Mouse (Mus musculus): ENCODE data around the gene Snx30.

Snx30 gene

GRCm38 (mm10) chr4:59823470-59823869 lies 17.8 kb downstream of the Snx30 start:
- DNase-seq (ENCODE audit: low spot score in 2 of 2), result peak in 1 of 2 experiments; percentile 44

GRCm38 (mm10) chr4:59824860-59825259 lies 19.2 kb downstream of the Snx30 start:
- no peak for DNase-seq (ENCODE audit: low spot score in 2 of 2)

- DNase-seq (ENCODE audit: low spot score in 2 of 2), result no peak
Measured at GRCm38 (mm10) chr4:59825634-59826033, 20.0 kb downstream of the Snx30 start.

GRCm38 (mm10) chr4:59826381-59826780 lies 20.7 kb downstream of the Snx30 start:
- no peak for DNase-seq (ENCODE audit: low spot score in 2 of 2)

GRCm38 (mm10) chr4:59829072-59829471 lies 23.4 kb downstream of the Snx30 start:
- no peak for DNase-seq (ENCODE audit: low spot score in 2 of 2)

GRCm38 (mm10) chr4:59831038-59831437 lies 25.4 kb downstream of the Snx30 start:
- no peak for DNase-seq (ENCODE audit: low spot score in 2 of 2)

- no peak for DNase-seq (ENCODE audit: low spot score in 2 of 2)
Measured at GRCm38 (mm10) chr4:59832810-59833209, 27.2 kb downstream of the Snx30 start.

GRCm38 (mm10) chr4:59837659-59838058 lies 32.0 kb downstream of the Snx30 start:
- DNase-seq (ENCODE audit: low spot score in 2 of 2), result no peak

GRCm38 (mm10) chr4:59844460-59845244 lies 39.0 kb downstream of the Snx30 start:
- no peak for DNase-seq (ENCODE audit: low spot score in 2 of 2)

GRCm38 (mm10) chr4:59845245-59845637 lies 39.6 kb downstream of the Snx30 start:
- DNase-seq (ENCODE audit: low spot score in 2 of 2), result no peak

- no peak for DNase-seq (ENCODE audit: low spot score in 2 of 2)
Measured at GRCm38 (mm10) chr4:59847447-59847846, 41.8 kb downstream of the Snx30 start.

- peak in 1 of 2 experiments; percentile 69 for DNase-seq (ENCODE audit: low spot score in 2 of 2)
Measured at GRCm38 (mm10) chr4:59850181-59850580, 44.5 kb downstream of the Snx30 start.

- DNase-seq (ENCODE audit: low spot score in 2 of 2), result no peak
Measured at GRCm38 (mm10) chr4:59850886-59851623, 45.4 kb downstream of the Snx30 start.

- DNase-seq (ENCODE audit: low spot score in 2 of 2), result no peak
Measured at GRCm38 (mm10) chr4:59853155-59853554, 47.5 kb downstream of the Snx30 start.

- DNase-seq (ENCODE audit: low spot score in 2 of 2), result no peak
Measured at GRCm38 (mm10) chr4:59859693-59860425, 54.2 kb downstream of the Snx30 start.

GRCm38 (mm10) chr4:59860431-59860830 lies 54.8 kb downstream of the Snx30 start:
- no peak for DNase-seq (ENCODE audit: low spot score in 2 of 2)

GRCm38 (mm10) chr4:59861871-59862270 lies 56.2 kb downstream of the Snx30 start:
- DNase-seq (ENCODE audit: low spot score in 2 of 2), result no peak

GRCm38 (mm10) chr4:59862335-59862734 lies 56.7 kb downstream of the Snx30 start:
- no peak for DNase-seq (ENCODE audit: low spot score in 2 of 2)

- no peak for DNase-seq (ENCODE audit: low spot score in 2 of 2)
Measured at GRCm38 (mm10) chr4:59863869-59864268, 58.2 kb downstream of the Snx30 start.

- no peak for DNase-seq (ENCODE audit: low spot score in 2 of 2)
Measured at GRCm38 (mm10) chr4:59868086-59868485, 62.4 kb downstream of the Snx30 start.

- DNase-seq (ENCODE audit: low spot score in 2 of 2), result no peak
Measured at GRCm38 (mm10) chr4:59869488-59870057, 63.9 kb downstream of the Snx30 start.

GRCm38 (mm10) chr4:59870433-59870832 lies 64.8 kb downstream of the Snx30 start:
- no peak for DNase-seq (ENCODE audit: low spot score in 2 of 2)
